Mouse (Mus musculus) adrenal gland, postnatal 14 days (tissue): ENCODE data around the gene Olfr251. TPM values are rescaled to one million over a fixed set of nuclear protein-coding genes. Genes with fewer than 3 reads are reported as not detected.
"Not testable (repeated sequence)": the region's sequence is repeated elsewhere in the genome, so short reads cannot be mapped to it uniquely, and the experiment has no call there.

Source experiments
- DNase-seq: peaks from one replicate; pipeline ENCODE4 v3.0.0; 2021; ENCODE audit warnings: mixed read lengths
- long read RNA-seq, 2 experiments: library from polyadenylated mRNA; stranded (forward); transcript quantifications; one replicate each; pipeline ENCODE4 v2.0.0; 2021
- total RNA-seq: library from RNA; stranded (reverse); gene quantifications from 2 replicates; pipeline ENCODE4 v1.2.3, GENCODE M21; 2021

Olfr251 gene
- not detected in 2 replicates for total RNA-seq
- long read RNA-seq, experiment 1 = 0 reads
- long read RNA-seq, experiment 2 = 0 reads

DNA sequence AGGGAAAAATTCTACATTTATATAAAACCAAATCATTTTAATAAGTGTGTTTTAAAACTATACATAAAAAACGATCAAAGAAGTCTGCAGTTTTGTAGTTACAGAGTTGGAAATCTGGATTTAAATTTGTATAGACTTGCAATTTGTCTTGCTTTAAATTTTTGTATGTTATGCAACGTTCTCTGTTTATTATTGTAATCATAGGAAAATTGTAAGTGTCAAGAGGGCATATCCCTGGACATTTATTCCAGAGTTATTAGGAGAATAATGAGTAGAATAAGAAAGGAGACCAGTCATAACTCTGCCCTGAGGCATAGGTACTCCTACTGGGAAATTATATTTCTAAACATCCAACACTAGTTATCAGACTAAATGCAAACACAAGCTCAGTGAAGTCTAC, at the start of gene Olfr251:
Gene Olfr251, plus strand, starts transcription at position 301 of the 400 bp plus-strand sequence.
- DNase-seq = no peak

DNA sequence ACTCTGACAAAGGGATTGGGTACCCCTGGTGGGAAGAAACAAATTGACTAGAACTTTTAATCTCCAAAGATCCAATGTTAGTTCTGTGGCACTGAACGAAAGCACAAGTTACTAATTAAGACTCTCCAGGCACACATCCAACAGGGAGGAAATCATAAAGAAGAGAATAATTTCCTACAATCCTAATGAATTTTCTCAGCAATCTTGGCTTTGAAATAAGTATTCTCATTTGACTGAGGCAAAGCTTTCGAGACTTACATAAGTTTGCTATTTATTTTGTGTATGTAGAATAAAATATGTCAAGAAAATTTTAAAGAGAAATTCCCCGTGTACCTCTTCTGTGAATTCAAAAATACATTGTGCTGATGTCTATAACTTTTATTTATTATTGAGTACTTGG, 48.1 kb upstream of the Olfr251 start, which contains the start of gene Olfr25:
Gene Olfr25, plus strand, starts transcription at position 301 of the 400 bp plus-strand sequence.
- no peak for DNase-seq

DNA sequence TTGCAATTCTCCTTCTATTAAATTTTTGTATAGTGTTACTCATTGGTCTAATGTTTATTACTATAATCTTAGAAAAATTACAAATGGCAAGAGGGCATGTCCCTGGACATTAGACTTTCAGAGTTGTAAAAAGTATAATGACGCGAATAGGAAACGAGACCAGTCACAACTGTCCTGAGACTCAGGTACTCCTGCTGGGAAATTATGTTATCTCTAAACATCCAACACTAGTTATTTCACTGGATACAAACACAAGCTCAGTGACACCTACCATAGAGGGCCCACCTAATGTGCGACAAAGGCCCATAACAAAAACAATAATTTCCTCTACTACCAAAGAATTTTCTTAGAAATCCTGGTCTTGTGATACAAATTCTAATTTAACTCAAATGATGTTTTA, 28.8 kb upstream of the Olfr251 start, which contains the start of gene Olfr898:
Gene Olfr898, plus strand, starts transcription at position 301 of the 400 bp plus-strand sequence.
- no peak for DNase-seq

DNA sequence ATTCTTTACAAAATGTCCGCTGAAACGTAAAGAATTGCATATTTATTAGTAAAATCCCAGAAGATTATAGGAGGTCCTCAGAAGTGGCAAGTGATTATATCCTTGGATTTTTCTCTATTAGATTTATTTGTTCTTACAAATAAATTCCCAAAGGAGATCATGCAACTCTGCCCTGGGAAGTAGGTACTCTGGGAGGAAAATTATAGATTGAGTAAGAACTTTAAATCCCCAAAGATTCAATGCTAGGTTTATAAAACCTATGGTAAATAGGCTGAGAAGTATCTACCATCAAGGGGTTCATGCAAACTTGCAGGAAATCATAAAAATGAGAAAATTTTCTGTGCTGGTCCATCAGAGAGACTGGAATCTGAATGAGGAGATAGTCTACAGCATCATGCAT, 10.3 kb upstream of the Olfr251 start, which contains the start of gene Olfr250:
Gene Olfr250, plus strand, starts transcription at position 301 of the 400 bp plus-strand sequence.
- DNase-seq = no peak

DNA sequence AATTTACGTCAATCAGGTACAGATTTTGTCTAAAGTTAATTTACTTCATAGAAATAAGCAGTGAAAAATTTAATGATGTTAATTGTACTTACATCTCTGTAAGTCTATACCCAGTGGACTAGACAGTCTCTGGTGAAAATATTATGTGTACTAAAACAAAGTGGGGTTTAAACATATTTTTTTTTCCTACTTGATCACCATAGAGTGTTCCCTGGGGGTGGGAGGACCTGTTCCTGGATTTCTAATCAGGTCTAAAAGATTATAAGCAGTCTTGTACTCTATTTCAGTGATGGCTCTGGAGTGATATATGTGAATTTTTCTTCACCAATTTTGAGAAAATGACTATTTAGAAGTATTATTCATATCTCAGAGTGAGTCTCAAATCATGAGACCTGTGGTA, 24.5 kb downstream of the Olfr251 start, which contains the start of gene Olfr147:
Gene Olfr147, plus strand, starts transcription at position 301 of the 400 bp plus-strand sequence.
- DNase-seq = no peak

DNA sequence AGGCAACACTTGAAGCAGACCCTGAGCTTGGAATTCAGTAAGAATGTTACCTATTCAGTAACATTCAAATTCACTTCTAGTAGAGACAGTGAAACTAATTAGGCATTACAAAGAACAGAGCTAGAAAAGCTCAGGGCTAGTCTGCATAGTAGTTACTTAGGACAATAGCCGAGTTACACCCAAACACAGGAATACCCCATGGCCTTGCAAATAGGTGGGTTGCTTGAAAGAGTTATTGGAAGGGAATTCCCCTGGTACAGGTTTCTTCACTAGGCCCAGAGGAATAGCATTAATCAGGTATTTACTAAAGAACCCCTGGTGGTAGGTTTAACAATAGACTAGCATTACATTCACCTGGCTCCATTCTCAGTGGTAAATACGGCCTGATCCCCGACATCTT, 30.6 kb downstream of the Olfr251 start:
- DNase-seq = not testable (repeated sequence)

DNA sequence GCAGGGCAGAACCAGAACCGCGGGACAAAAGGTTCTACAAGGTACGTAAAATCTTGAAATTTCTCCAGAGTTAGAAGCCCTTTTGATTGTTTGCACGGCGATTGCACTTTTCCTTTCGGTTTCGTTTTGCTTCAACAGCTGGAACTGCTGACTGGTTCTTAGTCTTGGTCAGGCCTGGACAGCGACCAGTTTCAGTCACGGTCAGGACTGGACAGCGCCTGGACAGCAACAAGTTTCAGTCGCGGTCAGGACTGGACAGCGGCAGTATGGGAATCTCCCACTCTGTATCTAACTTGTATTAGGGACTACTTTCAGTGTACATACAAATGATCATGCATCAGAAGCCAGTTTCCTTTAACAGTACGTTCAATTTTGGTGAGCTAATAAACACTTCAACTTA, 36.6 kb downstream of the Olfr251 start:
- peak; percentile 7 for DNase-seq

DNA sequence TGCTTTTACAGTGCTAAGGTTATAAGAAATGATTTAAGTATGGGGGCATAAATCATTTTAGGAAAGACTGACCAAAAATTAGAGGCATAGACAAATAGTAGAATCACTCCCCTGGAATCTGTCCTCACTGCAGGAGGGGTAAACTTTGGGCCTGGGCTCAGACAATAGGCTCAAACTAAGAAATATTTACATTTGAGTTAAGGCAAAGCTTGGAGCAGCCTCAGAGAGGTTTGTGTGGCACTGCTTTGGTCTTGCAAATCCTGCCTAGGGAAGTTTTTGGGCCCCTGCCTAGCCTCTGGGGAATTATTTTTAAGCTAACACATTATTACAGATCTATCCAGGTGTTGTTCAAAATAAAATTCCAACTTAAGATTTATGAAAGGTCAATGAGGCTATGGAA, 46.9 kb downstream of the Olfr251 start:
- DNase-seq = no peak

DNA sequence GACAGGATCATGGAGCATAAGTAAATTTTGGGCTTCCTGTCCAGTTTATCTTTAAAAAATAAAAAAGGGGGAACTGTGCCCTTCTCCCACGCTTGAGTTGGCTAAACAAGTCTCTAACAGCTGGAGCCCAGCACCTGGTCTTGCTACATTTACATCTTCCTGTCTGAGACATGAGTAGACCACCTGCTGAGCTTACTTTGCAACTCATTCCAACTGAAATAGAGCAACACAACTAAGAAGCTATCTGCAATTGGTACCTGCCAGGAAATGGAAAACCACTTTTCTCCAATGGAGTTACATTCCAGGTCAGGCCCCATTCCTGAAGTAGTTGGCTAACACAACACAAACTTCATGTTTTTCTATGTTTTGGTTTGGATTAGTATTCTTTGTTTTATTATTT, 50.1 kb downstream of the Olfr251 start:
- no peak for DNase-seq

DNA sequence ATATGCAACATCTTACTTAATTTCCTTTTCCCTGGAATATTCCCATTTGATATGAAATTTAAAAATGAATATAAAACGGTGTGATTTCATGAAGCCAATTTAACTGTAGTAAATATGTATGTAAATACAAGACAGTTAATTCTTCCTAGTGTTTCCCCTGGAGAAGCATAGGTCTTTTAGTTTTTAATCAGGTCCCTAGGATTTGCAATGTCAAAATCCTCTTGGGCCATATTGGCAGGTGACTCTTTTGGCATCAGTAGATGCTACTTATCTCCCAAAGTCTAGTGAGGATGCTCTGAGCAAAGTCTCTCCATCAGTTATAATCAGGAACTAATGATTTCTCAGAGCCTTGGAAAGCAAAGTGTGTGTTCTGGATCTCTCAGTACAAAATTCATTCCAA, 52.3 kb downstream of the Olfr251 start, which contains the start of gene Olfr901:
Gene Olfr901, plus strand, starts transcription at position 301 of the 400 bp plus-strand sequence.
- DNase-seq = no peak

Other genes with a start within 250 kb of the Olfr251 start
- gene Olfr890, start 234.6 kb upstream of the Olfr251 start, total RNA-seq = not detected in 2 replicates
- gene Olfr891, start 196.3 kb upstream of the Olfr251 start, total RNA-seq = not detected in 2 replicates
- not detected in 2 replicates for gene Olfr893, start 168.7 kb upstream of the Olfr251 start, total RNA-seq
- not detected in 2 replicates for gene Olfr894, start 159.0 kb upstream of the Olfr251 start, total RNA-seq
- gene Olfr143, start 124.3 kb upstream of the Olfr251 start, total RNA-seq = not detected in 2 replicates
- not detected in 2 replicates for gene Olfr895, start 109.2 kb upstream of the Olfr251 start, total RNA-seq
- gene Olfr896-ps1, start 86.0 kb upstream of the Olfr251 start, total RNA-seq = not detected in 2 replicates
- not detected in 2 replicates for gene Olfr25, start 48.0 kb upstream of the Olfr251 start, total RNA-seq
- not detected in 2 replicates for gene Olfr898, start 28.7 kb upstream of the Olfr251 start, total RNA-seq
- not detected in 2 replicates for gene Olfr250, start 10.2 kb upstream of the Olfr251 start, total RNA-seq
- not detected in 2 replicates for gene Olfr147, start 24.6 kb downstream of the Olfr251 start, total RNA-seq
- not detected in 2 replicates for gene Olfr901, start 52.4 kb downstream of the Olfr251 start, total RNA-seq
- not detected in 2 replicates for gene Olfr902, start 70.6 kb downstream of the Olfr251 start, total RNA-seq
- not detected in 2 replicates for gene Olfr904, start 86.1 kb downstream of the Olfr251 start, total RNA-seq
- not detected in 2 replicates for gene Olfr905, start 94.0 kb downstream of the Olfr251 start, total RNA-seq
- gene Olfr906, start 110.0 kb downstream of the Olfr251 start, total RNA-seq = not detected in 2 replicates
- not detected in 2 replicates for gene Olfr907, start 118.7 kb downstream of the Olfr251 start, total RNA-seq
- gene Olfr911-ps1, start 144.5 kb downstream of the Olfr251 start, total RNA-seq = not detected in 2 replicates
- not detected in 2 replicates for gene Olfr910, start 160.8 kb downstream of the Olfr251 start, total RNA-seq
- gene Olfr912, start 203.1 kb downstream of the Olfr251 start, total RNA-seq = not detected in 2 replicates
- not detected in 2 replicates for gene Olfr913, start 215.7 kb downstream of the Olfr251 start, total RNA-seq
- not detected in 2 replicates for gene Olfr914, start 228.0 kb downstream of the Olfr251 start, total RNA-seq